Mouse (Mus musculus): ENCODE measurements around the gene Chchd3.

Chchd3 gene

DNA sequence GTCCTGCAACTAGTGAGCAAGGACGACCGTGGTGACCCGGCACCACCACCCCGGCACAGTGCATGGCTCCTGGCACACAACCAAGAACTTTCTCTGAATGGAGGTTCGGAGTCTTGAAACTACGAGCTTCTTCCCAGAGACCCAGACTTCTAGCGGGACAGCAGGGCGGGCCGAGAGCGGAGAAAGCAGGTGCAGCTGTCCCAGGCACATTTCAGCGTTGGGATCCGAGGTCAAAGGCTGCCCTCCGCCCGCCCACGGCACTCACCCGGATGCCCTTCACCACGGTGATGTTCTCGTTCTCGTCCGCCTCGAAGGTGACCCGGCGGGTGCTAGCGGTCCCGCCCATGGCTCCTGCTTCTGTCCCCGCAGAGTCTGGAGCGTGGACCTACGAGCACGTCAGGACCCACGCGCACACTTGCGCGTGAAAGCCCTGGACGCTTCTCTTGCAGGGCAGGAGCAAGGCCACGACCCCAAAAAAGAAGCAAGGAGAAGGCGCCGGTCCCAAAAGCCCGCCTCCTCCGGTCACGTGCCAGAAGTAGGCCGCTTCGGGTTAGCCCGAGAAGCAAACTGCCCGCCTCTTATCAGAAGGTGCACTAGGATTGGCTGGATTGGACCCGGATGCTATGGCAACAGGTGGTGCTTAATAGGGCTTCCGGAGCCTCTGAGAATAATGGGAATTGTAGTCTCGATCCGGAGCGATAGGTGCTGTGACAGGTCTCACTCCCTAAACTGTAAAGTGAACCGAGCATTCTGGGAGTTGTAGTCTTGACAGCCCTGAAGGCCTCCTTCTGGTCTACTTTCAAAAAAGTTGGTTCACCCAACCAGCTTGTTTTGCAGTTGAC is at the start of gene Chchd3:
Gene Chchd3, minus strand, starts transcription at position 526 of the 842 bp plus-strand sequence.
- DNase-seq, result peak; percentile 99

DNA sequence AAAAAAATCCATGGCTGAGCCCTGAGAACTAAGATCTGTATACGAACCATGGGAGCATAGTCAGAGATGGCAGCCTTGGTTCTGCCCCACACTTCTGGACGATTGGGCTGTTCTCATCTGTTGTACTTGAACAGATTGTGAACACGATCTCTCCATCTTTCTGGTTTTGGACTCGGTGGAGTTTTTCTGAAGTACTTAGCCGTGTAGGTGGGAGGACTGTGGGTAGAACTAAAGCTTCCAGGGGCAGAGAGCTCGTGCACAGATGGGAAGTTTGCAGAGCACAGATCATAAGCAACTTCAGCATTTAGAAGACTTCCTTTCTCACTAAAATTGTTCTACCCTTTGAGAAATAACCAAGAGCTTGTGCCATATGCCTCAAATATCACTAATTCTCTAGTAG is 44.6 kb upstream of the Chchd3 start:
- DNase-seq, result no peak

DNA sequence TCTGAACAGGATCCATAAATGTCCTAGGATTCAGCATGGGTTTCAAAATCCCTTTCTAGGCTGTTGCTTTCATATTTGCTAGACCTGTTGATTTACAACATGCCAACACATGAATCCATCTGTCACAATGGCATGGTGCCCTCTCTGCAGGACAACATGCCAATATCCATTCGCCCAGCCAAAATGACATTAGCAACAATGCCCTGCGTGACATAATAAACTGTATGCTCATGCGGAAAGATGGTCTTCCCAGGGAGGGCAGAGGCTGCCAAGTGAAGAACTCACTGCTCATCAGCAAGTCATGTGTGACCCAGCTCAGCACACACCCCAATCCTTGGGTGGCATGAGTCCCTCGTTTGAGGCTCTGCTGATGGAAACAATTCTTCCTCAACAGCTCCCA is 38.8 kb upstream of the Chchd3 start:
- no peak for DNase-seq

DNA sequence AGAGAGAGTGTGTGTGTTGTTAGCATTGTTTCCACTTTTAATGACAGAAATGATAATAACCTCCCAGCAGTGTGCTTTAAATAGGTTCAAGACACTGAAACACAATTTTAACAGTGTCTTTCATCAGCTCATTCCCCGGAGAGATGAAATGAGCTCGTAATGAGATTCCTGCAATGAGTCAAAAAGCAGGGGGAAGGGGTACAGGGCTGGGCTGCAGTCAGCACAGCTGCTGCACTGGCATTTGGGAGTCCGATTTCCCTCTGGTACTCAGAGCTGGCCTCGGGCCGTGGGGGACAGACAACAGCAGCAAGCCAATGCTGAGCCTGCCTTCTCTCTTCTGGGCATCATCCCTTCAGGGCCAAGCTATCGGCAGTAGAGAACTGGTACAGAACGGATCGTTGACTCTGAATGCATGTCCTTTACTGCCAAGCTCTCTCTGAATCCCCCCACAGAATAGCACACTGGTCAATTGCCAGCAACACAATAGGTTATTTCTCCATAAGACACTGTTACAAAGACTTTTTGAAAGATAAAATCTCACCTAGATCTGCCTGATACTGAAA is 34.7 kb upstream of the Chchd3 start:
- DNase-seq, result no peak

DNA sequence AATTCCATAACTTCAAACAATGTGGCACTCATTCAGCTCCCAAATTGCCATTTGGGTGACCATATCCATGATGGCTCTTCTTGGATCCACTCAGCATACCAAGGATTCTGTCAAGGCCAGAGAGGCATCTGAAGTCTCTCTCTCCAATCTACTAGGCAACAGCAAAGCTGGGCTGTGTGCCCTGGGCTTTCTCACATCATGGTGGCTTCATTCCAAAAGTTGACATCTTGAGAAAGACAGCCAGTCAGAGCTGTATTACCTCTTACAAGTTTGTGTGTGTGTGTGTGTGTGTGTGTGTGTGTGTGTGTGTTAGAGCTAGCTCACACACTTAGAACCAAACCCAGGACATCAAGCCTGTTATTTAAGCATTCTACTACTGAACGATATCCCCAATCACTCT is 20.1 kb upstream of the Chchd3 start:
- no peak for DNase-seq

DNA sequence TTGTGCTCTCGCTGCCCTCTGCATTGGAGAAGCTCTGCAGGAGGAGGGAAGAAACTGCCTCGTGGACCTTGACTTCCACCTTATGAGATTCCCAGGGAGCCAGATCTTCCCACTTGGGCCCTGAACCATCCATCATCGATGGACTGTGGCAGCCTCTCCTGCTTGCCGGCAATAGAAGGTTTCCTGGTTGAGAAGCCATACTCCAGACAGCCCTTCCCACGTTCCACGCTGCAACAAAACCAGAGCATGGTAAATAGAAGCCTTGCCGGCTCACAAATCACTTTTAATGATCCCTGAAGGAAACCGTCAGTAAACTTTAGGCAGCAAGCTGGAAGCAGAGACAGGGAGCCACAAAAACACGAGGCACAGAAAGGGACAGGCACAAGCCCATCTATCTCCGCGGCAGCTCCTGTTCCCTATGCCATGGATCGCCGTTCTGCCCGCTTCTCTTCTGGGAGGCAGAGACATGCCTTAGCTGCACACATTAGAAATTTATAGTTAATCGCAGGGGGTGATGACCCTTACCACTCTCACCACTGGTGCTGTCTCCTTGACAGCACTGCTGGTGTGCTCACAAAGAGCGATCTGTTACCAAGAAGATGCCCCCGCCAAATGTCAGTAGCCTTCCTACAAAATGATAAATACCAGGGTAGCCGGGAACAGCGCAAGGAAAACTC is 18.3 kb upstream of the Chchd3 start:
- DNase-seq, result no peak

DNA sequence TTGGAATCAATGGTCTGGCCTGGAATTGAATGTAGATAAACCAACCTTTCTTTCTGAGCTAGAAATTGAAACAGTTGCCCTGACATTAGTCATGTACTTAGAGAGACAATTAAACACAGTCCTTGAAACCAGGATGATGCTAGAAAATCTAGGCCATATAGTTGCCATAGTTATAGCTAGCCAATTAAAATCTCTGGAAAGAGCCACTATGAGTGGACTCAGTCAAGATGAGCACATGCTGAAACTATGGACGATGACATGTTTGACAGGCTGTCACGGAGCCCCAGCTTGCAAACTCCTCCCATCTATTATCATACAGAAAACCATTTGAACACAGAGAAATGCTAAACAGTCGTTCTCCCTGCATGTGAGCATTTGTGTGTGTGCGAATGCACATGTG is 6.4 kb upstream of the Chchd3 start:
- no peak for DNase-seq

DNA sequence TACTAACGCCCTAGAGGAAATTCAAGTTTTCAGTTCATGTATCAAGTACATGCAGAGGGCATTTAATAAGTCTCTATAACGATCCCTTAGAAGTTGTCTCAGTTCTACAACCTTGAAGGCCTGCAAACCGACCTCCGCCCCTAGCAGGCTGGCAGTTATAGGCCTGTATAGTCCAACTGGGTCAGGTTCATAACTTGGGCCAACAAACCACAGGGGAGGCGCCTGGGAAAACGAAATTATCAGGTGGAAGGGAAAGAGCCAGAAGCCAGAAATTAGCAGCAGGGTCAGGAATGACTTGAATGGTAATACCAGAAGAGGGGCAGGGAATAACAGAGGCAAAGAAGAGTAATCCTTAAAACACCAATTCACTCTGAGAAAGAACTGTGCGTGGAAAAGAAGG is 784 bp downstream of the Chchd3 start:
- no peak for DNase-seq

DNA sequence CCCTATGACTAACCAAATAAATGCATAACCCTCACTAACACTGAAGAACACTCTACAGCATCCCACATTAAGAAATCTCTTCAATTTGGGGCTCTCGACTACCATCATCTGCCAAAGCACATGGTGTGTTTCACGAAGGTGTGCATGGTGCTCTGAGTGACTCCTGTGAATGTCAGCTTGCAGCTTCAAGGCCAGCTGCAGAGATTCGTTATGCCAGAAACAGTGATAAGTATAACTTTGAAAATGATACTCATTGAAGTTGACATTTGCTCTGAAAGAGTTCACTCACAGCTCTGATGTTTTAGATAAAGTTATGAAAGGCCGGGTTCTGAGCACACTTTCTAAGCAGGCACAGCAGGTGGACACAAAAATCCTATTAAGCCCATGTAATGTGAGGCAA is 3.7 kb downstream of the Chchd3 start:
- no peak for DNase-seq

DNA sequence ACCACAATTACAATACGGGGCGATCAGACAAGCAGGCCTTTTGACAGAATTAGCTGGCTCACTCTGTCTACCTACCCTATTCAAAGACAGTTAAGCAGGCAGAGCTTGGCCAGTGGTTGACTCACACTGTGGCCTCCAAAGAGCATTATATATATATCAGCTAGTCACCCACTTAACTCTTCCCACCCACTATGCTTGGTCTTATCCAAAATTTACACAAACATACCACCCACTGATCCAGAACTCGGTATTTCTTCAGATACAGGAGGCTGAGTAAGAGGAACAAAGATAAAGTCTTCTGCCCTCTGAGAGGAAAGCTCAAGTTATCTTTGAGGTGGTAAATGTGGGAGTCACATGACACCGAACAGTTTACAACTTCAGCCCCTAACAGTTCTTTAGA is 4.4 kb downstream of the Chchd3 start:
- DNase-seq, result no peak

DNA sequence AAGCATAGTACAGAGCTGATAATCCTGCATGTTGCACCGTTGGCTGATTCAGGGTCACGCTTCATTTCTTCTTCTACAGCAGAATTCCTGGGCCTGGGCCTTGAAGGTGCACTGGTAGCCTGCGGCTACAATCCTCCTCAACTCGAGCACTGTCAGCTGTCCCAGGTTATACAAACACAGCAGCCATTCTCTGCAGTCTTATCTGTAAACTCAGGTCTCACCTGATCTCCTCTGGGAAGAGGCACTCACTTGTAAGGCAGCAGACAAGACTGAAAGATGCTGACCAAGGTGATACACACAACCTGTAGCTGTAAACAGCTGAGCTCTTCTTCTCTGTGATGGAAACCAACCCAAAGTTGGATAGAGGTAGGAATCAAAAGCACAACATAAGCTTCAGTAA is 5.1 kb downstream of the Chchd3 start:
- DNase-seq, result no peak

DNA sequence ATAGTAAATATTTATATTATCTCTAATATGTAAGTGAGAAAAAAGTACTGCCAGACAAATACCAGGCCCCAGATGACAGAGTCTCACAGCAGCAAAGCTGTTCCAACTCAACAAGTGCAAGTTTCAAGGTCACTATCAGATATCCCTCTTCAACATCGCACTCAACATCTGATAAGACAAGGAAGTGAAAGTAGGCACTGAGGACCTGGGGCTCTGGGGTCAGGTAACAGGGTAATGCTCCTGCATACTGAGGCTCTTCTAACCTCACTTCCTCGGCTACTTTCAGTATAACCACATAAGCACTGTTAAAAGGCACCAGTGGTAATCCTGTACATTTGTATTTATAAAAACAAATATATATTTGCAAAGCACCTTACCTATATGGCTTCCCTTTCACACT is 8.4 kb downstream of the Chchd3 start:
- no peak for DNase-seq

DNA sequence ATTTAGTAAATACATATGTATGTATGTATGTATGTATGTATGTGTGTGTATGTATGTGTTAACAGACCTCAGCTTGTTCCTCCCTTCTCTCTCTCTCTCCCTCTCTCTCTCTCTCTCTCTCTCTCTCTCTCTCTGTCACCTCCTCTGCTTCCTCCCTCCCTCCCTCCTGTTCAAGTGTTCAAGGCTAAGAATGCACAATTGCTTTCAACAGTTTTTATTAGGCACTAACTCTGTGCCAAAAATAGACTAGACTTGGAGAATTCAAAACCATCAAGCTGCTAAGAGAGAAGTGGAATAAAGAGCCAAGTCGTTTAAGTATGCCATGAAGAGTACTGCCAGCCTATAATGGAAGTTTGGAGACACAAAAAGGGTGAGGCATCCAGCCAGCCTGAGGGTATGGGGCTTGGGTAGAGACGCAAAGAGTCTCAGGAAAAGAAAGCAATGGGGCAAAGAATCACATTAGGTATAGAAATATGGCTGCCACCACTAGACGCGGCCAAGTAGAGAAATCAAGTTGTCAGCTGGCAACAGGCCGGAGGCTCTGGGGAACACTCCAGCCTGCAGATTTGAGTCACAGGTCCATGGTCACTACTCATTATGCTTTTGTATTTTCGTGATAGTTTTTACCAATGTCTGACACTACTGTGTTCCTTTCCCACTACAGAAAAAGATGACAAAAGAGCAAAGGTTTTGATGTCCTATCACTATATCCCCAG is 10.2 kb downstream of the Chchd3 start:
- no peak for DNase-seq

DNA sequence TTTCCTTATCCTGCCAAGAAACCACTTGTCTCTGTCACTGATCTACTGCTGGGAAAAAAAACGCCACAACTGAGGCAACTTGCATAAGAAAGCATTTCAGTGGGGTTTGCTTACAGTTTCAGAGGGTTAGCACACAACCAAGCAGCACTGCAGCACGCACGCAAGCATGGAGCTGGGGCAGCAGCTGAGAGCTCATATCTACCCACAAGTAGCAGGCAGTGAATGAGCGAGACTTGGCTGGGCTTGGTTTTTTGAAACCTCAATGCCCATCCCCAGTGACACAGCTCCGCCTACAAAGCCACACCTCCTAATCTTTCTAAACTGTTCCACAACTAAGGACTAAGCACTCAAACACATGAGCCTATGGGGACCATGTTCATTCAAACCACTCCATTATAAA is 16.6 kb downstream of the Chchd3 start:
- no peak for DNase-seq

DNA sequence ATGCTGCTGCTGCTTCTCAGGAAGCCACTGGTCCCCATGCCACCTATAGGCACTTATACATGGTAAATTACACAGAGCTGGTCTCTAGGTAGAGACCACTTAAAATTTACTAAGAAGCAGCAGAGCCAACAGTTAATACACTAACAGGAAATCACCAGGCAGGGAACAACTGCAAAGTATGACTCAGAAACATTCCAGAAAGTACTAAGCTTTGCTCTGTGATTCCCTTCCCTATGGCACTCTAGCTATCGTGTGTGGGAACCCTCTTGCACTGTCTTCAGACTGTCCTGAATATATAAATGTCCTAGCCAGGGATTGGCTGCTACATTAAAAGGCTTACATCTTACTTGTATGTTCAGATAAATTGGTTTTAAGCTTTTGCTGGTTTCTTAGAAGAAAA is 17.2 kb downstream of the Chchd3 start:
- DNase-seq, result no peak

DNA sequence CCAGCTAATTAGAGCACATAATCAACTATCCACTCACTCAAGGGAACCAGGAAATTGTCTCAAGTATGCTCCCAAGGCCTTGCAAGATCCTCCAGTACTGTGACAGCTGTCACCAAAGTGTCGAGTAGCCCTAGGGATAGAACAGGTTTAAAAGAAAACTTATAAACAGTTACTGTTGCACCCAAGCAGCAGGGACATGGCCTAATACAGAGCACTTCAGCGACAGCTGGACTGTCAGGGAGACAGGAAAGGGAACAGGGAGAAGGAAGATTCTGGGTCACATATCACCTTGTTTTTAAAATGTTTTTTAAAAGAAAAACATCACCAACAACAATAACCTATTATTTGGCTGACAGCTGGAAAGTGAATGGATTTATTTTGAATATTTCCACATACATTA is 18.1 kb downstream of the Chchd3 start:
- DNase-seq, result no peak

DNA sequence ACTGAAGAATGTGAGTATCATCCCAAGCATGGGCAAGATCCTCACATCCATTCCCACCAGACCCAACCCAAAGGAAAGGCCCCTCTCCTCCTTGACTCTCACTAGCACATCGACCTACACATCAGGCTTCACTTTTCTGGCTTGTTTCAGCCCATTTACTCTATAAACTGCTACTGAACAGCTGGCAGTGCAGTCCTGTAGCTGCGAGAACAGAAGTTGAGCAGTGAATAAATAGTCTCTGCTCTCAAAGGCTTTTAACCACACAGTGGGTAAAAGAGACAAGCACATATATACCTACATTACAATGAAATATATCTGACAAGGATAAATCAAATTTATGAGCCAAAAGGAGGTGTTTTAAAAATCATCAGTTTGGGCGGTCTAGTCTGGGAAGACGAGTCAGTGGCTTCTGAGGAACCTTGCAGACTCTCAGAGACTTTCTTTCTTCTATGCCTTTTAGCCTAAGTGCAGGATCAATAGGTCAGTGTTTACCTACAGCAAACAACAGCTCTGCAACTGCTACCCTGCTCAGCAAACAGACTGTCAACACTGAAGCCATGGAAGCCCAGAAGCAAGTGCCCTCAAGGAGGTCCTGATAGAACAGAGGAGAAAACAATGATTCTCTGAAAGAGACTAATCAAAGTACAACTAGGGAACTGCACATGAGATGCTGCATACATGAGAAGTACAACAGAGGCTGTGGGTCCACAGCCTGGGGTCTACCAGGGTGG is 19.5 kb downstream of the Chchd3 start:
- DNase-seq, result no peak

DNA sequence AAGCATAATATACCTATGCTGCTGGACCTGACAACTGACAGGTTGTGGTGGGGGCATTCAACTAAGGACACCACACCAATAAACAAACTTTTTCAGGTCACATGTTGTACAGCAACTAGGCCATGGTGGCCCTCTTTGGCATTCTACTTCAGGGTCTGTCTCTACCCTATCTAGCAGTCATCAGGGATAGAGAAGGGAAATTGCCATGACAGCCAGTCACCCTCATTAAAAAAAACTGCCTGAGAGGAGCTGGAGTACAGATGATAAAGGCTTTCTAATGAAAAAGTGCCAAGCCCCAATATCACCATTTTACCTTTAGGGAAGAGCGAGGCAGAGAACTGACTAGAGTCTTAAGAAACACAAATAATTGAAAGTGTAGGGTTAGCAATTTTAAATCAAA is 27.5 kb downstream of the Chchd3 start:
- DNase-seq, result no peak

DNA sequence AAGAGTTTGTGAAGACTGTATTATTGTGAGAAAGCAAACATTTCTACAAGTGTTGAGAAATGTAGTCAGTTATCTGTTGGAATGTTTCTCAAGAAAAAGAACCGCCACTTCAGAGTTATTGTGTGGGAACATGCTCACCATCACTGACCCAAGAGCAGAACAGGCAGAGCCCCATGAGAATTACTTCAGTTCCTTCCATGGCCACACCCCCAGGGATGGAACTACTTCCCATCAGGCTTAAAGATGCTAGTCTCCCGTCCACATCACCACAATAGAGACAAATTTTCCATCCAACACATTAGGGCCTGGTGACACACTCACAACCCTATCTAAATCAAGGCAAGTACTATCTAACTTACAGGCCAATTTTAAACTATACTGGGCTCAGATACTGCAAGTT is 28.4 kb downstream of the Chchd3 start:
- DNase-seq, result no peak

DNA sequence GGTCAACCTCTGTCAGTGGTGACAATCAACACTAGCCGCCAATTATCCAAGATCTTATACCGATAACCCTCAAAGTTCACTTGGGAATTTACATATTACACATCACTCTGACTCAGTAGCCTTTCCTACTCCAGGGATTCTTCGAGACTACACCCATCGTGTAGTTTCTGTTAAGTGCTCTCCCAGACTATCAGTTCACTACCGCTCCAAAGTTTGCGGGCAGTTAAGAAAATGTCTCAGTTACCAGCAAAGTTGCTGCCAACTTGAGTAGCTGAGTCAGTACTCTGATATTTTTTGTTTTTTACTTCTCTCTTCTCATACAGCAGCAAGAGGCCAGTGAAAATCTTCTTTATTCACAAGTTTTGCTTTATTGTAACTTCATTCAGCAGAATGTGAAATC is 31.8 kb downstream of the Chchd3 start:
- no peak for DNase-seq

DNA sequence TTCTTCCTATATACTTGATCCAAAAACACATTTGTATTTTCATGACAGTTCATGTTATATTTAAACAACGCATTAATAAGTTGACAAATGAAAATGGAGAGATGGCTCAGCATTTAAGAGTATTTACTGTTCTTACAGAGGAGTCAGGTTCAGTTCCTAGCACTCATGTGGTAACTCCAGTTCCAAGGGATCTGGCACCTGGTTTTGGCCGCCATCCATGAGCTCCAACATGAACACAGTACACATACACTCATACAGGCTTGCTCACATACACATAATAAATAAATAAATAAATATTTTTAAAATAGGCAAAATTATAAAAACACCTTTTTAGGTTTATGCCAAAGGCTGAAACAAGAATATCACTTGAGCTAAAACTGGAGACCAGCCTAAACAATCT is 35.0 kb downstream of the Chchd3 start:
- no peak for DNase-seq

DNA sequence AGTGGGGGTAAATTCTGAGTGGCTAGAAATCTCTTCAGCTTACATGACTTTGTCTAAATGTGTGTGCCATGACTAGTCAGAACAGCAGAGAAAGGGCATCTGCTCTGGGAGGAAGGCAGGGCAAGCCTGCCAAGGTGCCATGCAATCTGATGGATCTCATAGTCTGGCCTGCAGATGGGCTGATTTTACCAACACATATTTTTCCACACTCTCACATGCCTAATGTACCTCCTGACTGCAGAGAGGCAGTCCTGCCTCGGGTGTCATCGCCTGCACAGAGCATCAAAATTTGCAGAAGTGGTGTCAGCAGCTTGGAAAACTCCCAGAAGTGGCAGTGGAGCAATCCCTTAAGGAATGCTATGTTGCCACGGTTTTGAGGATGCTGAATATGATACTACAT is 55.5 kb downstream of the Chchd3 start:
- DNase-seq, result no peak

DNA sequence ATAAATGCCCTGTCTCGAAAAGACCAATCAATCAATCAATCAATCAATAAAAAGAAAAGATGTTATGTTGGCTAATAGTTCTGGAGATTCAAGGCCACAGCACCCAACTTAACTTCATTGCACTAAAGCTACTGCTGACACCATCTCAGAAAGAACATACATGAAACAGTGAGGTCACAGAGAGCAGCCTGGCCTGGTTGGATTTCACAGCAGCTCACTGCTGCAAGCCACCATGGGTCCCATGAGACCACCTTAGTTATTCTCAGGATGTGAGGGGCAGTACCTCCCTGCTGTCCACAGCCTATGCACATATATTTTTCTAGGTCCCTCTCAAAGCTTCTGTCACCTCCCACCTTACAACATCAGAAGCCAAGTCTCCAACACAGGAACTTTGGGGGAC is 57.1 kb downstream of the Chchd3 start:
- DNase-seq, result no peak

Data from lung, postnatal 36 days (tissue).